Mouse (Mus musculus) T-cell, adult 66 days (primary cell): Measurements from ENCODE around the gene Hist1h3b. TPM values are rescaled to one million over a fixed set of nuclear protein-coding genes. Genes with fewer than 3 reads are reported as not detected.

Source experiments
- total RNA-seq, 2 experiments: library from RNA; stranded (reverse); gene quantifications; 3 replicates in 1 of 2; 4 replicates in 1 of 2; pipeline ENCODE4 v1.2.4; 2023

Gene Hist1h3b
- total RNA-seq: 100 to 1,000 TPM in 1 of 2 experiments, 10 to 100 TPM in 1; 28.4 to 127 TPM

DNA sequence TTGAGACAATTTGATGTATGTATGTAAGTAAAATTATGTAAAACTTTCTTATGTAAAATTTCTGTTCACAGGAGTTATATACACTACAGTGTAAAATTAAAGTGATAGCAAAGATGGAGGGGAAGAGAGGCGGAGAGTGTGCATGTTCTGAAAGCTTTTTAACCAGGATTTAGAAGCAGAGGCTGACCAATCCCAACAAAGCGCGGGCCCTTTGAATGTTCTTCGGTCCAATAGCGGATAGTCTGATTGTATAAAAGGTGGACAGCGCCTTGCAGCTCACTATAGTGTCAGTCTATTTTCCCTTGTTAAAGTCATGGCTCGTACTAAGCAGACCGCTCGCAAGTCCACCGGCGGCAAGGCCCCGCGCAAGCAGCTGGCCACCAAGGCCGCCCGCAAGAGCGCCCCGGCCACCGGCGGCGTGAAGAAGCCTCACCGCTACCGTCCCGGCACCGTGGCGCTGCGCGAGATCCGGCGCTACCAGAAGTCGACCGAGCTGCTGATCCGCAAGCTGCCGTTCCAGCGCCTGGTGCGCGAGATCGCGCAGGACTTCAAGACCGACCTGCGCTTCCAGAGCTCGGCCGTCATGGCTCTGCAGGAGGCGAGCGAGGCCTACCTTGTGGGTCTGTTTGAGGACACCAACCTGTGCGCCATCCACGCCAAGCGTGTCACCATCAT is at the start of gene Hist1h3b:
Gene Hist1h3b, plus strand, starts transcription at position 201 of the 675 bp plus-strand sequence.

DNA sequence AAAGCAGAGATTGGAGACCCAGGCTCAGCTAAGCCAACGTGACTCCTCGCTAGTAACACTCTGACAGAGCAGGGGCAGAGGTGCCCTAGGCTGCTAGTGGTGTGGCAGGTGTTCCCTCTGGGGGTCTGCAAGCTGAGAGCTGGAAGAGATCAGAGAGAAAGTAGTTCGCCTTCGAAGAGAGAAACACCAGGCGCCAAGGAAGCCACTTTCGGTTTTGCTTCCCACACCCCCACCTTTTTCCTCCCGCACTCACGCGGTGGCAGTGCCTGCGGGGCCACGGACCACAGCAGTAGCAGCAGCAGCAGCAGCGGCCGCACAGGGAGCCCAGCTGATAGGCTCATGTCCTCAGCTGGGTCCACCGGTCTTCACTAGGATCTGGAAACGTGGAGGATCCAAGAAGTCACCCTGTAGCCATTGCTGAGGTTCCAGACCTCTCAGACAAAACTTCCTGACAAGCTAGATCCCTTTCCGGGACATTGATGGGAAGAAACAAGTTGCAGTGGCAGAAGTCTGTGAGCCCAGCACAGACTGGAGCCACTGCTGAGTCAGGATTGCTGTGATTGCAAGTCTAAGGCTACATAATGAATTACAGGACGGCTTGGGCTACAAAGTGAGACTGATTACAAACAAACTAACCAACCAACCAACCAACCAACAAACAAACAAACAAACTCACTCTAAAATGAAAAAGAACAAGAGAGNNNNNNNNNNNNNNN is 41.5 kb upstream of the Hist1h3b start, which contains the start of gene Hfe:
Gene Hfe, minus strand, starts transcription at position 481 of the 716 bp plus-strand sequence.

DNA sequence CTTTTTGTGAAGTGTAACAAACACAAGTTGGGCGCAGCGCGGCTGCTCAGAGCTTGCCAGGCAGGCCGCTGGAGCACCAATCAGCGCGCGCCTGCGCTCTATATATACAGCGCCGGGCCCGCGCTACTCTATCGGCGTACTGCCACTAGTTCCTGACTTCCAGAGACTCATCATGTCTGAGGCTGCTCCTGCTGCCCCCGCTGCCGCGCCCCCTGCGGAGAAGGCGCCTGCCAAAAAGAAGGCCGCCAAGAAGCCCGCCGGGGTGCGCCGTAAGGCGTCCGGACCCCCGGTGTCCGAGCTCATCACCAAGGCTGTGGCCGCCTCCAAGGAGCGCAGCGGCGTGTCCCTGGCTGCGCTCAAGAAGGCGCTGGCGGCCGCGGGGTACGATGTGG is 13.4 kb upstream of the Hist1h3b start, which contains the start of gene Hist1h1c:
Gene Hist1h1c, plus strand, starts transcription at position 132 of the 392 bp plus-strand sequence.

DNA sequence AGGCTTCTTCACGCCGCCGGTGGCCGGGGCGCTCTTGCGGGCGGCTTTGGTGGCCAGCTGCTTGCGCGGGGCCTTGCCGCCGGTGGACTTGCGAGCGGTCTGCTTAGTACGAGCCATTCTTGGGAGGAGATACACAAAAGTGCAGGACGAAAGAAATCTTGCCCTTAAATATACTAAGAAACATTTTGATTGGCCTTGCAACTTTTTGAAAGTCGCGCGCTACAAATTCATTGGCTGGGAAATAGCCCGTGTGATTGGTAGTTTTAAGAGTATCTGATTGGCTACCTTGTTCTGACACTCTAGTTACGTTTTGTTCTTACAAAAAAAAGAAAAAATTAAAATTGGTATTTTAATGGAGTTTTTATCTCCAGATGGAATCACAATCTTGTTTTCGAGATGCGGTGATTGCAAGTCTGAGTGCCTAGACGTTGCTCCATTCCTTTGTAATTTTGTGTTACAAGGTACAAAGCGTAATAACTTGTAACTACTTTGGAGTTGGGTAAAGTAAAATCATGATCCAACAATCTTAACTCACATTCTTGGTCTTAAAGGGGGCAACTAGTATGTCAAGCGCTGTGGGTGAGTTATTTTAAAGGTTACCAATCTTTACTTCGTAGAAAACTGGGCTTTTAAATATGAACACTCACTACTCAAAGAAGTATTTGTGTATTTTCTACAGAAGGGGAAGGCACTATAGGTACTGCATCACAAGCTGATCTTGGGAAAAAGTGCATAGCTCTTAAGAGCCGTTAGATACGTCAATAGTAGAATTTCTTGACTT is 6.5 kb upstream of the Hist1h3b start, which contains the start of gene Hist1h3c:
Gene Hist1h3c, minus strand, starts transcription at position 222 of the 781 bp plus-strand sequence.

DNA sequence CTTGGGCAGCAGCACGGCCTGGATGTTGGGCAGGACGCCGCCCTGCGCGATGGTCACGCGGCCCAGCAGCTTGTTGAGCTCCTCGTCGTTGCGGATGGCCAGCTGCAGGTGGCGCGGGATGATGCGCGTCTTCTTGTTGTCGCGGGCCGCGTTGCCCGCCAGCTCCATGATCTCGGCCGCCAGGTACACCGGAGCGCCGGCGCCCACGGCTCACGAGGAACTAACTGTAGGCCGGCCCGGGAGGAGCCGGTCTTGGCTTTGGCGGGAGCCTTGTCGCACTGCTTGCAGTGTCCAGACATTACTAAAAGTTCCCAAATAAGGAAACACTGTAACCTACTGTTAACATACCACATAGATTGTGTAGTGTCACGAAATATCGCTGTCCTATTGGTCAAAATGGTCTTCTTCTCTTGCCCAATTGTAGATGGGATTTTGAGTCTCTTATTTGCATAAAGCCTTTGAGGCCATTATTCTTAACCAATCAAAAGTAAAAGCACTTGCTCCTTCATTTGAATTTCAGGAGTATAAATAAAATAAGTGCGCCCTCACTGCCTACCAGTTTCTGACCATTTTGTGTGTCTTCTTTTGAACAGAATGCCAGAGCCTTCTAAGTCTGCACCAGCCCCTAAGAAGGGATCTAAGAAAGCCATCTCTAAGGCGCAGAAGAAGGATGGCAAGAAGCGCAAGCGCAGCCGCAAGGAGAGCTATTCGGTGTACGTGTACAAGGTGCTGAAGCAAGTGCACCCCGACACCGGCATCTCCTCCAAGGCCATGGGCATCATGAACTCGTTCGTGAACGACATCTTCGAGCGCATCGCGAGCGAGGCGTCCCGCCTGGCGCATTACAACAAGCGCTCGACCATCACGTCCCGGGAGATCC is 5.6 kb upstream of the Hist1h3b start, which contains the start of gene Hist1h2bb:
Gene Hist1h2bb, plus strand, starts transcription at position 534 of the 880 bp plus-strand sequence.

DNA sequence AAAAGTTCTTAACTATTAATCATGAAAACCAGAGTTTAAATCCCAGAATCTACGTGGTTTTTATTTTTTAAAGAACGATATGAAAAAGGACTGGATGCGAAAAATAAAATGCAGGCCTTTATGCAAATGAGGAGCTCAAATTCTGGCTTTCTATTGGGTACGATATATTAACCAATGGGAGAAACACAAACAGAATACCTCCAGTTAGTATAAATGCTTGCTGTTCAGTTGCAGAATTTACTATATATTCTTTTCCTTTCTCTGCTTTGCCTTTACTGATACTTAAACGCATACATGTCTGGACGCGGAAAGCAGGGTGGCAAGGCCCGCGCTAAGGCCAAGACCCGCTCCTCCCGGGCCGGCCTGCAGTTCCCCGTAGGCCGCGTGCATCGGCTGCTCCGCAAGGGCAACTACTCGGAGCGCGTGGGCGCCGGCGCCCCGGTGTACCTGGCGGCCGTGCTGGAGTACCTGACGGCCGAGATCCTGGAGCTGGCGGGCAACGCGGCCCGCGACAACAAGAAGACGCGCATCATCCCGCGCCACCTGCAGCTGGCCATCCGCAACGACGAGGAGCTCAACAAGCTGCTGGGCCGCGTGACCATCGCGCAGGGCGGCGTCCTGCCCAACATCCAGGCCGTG is 1.1 kb upstream of the Hist1h3b start, which contains the start of gene Hist1h2ab:
Gene Hist1h2ab, plus strand, starts transcription at position 288 of the 639 bp plus-strand sequence.

DNA sequence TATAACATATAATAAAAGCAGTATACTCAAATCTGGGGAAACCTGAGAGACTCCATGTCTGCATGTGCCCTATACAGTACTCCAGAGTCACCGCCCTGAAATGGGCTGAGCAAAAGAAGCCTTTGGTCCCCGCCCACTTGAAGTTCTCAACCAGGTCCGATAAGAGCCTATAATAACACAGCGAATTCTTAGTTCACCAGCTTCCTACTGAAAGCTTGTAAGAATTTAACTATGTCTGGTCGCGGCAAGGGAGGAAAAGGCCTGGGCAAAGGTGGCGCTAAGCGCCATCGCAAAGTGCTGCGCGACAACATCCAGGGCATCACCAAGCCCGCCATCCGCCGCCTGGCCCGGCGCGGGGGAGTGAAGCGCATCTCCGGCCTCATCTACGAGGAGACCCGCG is 4.7 kb downstream of the Hist1h3b start, which contains the start of gene Hist1h4b:
Gene Hist1h4b, plus strand, starts transcription at position 224 of the 400 bp plus-strand sequence.

DNA sequence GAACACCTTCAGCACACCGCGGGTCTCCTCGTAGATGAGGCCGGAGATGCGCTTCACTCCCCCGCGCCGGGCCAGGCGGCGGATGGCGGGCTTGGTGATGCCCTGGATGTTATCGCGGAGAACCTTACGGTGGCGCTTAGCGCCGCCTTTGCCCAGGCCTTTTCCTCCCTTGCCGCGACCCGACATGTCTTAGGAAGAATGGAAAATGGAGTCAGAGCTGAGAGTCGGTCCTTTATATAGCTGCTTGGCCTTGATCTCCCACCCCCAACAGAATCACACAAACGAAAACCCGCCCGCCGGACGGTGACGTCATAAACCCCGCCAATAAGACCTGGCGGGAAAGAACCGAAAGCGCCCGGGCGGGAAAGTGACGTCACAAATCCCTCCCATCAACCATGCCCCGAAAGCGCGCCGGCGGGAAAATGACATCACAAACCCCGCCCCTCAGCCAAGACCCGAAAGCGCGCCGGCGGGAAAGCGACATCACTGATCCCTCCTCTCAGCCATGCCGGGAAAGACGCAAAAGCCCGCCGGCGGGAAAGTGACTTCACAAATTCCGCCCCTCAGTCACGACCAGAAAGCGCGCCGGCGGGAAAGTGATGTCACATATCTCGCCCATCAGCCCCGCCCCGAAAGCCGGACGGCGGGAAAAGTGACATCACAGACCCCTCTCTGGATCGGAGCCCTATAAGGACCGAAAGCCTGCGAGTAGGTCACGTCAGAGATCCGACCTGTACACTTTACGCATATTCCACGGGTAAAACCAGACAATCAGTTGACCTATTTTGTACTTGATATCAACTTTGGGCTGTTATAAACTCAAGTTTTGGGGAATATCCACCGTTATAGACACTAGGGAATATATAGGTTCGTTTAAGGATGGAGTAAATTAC is 9.2 kb downstream of the Hist1h3b start, which contains the start of gene Hist1h4a:
Gene Hist1h4a, minus strand, starts transcription at position 259 of the 893 bp plus-strand sequence.

DNA sequence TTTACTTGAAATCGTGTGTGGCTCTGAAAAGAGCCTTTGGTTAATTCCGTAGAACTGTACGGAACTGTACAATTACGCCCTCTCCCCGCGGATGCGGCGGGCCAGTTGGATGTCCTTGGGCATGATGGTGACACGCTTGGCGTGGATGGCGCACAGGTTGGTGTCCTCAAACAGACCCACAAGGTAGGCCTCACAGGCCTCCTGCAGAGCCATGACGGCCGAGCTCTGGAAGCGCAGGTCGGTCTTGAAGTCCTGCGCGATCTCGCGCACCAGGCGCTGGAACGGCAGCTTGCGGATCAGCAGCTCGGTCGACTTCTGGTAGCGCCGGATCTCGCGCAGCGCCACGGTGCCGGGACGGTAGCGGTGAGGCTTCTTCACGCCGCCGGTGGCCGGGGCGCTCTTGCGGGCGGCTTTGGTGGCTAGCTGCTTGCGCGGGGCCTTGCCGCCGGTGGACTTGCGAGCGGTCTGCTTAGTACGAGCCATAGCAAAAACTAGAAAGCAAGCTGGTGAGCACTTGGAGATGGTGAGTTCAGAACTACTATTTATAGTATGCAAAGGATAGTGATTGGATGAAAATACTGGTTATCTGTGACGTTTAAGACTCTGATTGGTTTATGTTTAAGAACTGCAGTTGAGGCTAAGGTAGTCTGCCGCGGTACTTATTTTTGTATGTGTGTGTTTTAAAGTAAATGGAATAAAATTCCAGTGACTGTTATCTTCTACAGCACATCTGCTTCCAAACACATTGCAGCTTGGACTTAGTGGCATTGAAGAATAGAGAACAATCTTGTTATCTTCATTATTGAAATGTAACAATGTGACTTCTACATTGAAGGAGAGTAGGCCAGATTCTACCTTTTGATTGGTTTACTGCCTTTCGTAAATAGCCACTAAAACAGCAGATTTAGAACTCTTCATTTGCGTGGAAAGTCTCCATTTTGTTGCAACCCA is 10.1 kb downstream of the Hist1h3b start, which contains the start of gene Hist1h3a:
Gene Hist1h3a, minus strand, starts transcription at position 516 of the 951 bp plus-strand sequence.

DNA sequence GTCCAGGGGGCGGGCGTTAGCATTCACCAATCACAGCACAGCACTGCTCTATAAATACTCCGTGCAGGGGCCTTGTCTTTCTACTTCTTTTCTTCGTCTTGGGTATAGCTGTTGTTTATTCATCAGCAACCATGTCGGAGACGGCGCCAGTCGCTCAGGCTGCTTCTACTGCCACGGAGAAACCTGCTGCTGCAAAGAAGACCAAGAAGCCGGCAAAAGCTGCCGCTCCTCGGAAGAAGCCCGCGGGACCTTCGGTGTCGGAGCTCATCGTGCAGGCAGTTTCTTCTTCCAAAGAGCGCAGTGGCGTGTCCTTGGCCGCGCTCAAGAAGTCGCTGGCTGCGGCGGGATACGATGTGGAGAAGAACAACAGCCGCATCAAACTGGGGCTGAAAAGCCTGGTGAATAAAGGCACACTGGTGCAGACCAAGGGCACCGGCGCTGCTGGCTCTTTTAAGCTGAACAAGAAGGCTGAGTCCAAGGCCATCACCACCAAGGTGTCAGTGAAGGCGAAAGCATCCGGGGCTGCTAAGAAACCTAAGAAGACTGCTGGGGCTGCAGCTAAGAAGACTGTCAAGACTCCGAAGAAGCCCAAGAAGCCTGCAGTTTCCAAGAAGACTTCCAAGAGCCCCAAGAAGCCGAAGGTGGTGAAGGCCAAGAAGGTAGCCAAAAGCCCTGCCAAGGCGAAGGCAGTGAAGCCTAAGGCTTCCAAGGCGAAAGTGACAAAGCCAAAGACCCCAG is 11.7 kb downstream of the Hist1h3b start, which contains the start of gene Hist1h1a:
Gene Hist1h1a, plus strand, starts transcription at position 81 of the 738 bp plus-strand sequence.

DNA sequence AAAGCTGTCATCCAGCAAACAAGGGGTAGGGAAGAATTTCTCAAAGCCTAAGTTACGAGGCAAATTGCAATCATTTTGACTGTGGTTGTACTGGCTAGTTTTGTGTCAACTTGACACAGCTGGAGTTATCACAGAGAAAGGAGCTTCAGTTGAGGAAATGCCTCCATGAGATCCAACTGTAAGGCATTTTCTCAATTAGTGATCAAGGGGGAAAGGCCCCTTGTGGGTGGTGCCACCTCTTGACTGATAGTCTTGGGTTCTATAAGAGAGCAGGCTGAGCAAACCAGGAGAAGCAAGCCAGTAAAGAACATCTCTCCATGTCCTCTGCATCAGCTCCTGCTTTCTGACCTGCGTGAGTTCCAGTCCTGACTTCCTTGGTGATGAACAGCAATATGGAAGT is 17.5 kb downstream of the Hist1h3b start, which contains the start of gene Trim38:
Gene Trim38, plus strand, starts transcription at position 301 of the 400 bp plus-strand sequence.

Other genes starting within 250 kb of the Hist1h3b start
- gene Hist1h4h, start 221.2 kb upstream of the Hist1h3b start, total RNA-seq: 100 to 1,000 TPM; 263 to 347 TPM
- 10 to 100 TPM; 25.3 to 89.5 TPM for gene Hist1h2af, start 218.4 kb upstream of the Hist1h3b start, total RNA-seq
- gene Hist1h3g, start 216.8 kb upstream of the Hist1h3b start, total RNA-seq: 10 to 100 TPM; 15.6 to 26.1 TPM
- 10 to 100 TPM in 1 of 2 experiments, 1 to 10 TPM in 1; 7.0 to 13.4 TPM for gene Hist1h2bh, start 208.9 kb upstream of the Hist1h3b start, total RNA-seq
- 10 to 100 TPM; 62.8 to 92.1 TPM for gene Hist1h3f, start 208.2 kb upstream of the Hist1h3b start, total RNA-seq
- 100 to 1,000 TPM in 1 of 2 experiments, 10 to 100 TPM in 1; 83.0 to 211 TPM for gene Hist1h4f, start 200.6 kb upstream of the Hist1h3b start, total RNA-seq
- 10 to 100 TPM in 1 of 2 experiments, 1 to 10 TPM in 1; 7.2 to 15.8 TPM for gene Hist1h1d, start 199.0 kb upstream of the Hist1h3b start, total RNA-seq
- gene Hist1h3e, start 189.9 kb upstream of the Hist1h3b start, total RNA-seq: 100 to 1,000 TPM; 113 to 162 TPM
- 10 to 100 TPM; 10.2 to 27.9 TPM for gene Hist1h2ae, start 181.0 kb upstream of the Hist1h3b start, total RNA-seq
- gene Hist1h2bg, start 180.9 kb upstream of the Hist1h3b start, total RNA-seq: 100 to 1,000 TPM; 171 to 249 TPM
- gene Hist1h2bf, start 178.1 kb upstream of the Hist1h3b start, total RNA-seq: 100 to 1,000 TPM in 1 of 2 experiments, 10 to 100 TPM in 1; 79.7 to 145 TPM
- gene Hist1h2ad, start 177.9 kb upstream of the Hist1h3b start, total RNA-seq: 1 to 10 TPM in 1 of 2 experiments, not detected in 1; 10.0 TPM
- 10 to 100 TPM in 1 of 2 experiments, 1 to 10 TPM in 1; 4.9 to 12.6 TPM for gene Hist1h3d, start 176.5 kb upstream of the Hist1h3b start, total RNA-seq
- 100 to 1,000 TPM; 122 to 174 TPM for gene Hist1h4d, start 170.7 kb upstream of the Hist1h3b start, total RNA-seq
- 10 to 100 TPM; 16.7 to 27.0 TPM for gene Hist1h2be, start 131.1 kb upstream of the Hist1h3b start, total RNA-seq
- gene Hist1h1e, start 129.7 kb upstream of the Hist1h3b start, total RNA-seq: 100 to 1,000 TPM; 103 to 169 TPM
- gene Hist1h2ac, start 68.3 kb upstream of the Hist1h3b start, total RNA-seq: 10 to 100 TPM; 10.3 to 12.2 TPM
- gene Hist1h2bc, start 68.1 kb upstream of the Hist1h3b start, total RNA-seq: 10 to 100 TPM in 1 of 2 experiments, 1 to 10 TPM in 1; 8.2 to 15.2 TPM
- not detected for gene Hist1h1t, start 56.5 kb upstream of the Hist1h3b start, total RNA-seq
- 100 to 1,000 TPM; 113 to 135 TPM for gene Hist1h4c, start 53.8 kb upstream of the Hist1h3b start, total RNA-seq
- gene Hfe, start 41.4 kb upstream of the Hist1h3b start, total RNA-seq: 1 to 10 TPM; 1.4 to 2.5 TPM
- gene Hist1h1c, start 13.5 kb upstream of the Hist1h3b start, total RNA-seq: 100 to 1,000 TPM; 569 to 655 TPM
- 10 to 100 TPM in 1 of 2 experiments, 1 to 10 TPM in 1; 9.0 to 44.3 TPM for gene Hist1h3c, start 6.7 kb upstream of the Hist1h3b start, total RNA-seq
- gene Hist1h2bb, start 5.5 kb upstream of the Hist1h3b start, total RNA-seq: 10 to 100 TPM; 34.2 to 89.5 TPM
- 100 to 1,000 TPM in 1 of 2 experiments, 10 to 100 TPM in 1; 38.6 to 105 TPM for gene Hist1h2ab, start 1.1 kb upstream of the Hist1h3b start, total RNA-seq
- gene Hist1h4b, start 4.7 kb downstream of the Hist1h3b start, total RNA-seq: 100 to 1,000 TPM in 1 of 2 experiments, 10 to 100 TPM in 1; 24.4 to 105 TPM
- 100 to 1,000 TPM in 1 of 2 experiments, 10 to 100 TPM in 1; 85.2 to 131 TPM for gene Hist1h4a, start 9.0 kb downstream of the Hist1h3b start, total RNA-seq
- 100 to 1,000 TPM; 140 to 197 TPM for gene Hist1h3a, start 10.1 kb downstream of the Hist1h3b start, total RNA-seq
- 10 to 100 TPM; 23.6 to 46.7 TPM for gene Hist1h1a, start 11.4 kb downstream of the Hist1h3b start, total RNA-seq
- not detected for gene Trim38, start 17.6 kb downstream of the Hist1h3b start, total RNA-seq
- not detected for gene Slc17a2, start 54.7 kb downstream of the Hist1h3b start, total RNA-seq
- gene Slc17a3, start 87.2 kb downstream of the Hist1h3b start, total RNA-seq: not detected
- not detected for gene Slc17a1, start 115.5 kb downstream of the Hist1h3b start, total RNA-seq
- gene Slc17a4, start 162.7 kb downstream of the Hist1h3b start, total RNA-seq: not detected
- gene Hist1h2ba, start 181.9 kb downstream of the Hist1h3b start, total RNA-seq: not detected
- not detected for gene Hist1h2aa, start 182.2 kb downstream of the Hist1h3b start, total RNA-seq
- gene Scgn, start 238.9 kb downstream of the Hist1h3b start, total RNA-seq: not detected